Mouse (Mus musculus) embryonic fibroblast, embryonic 13.5 days (primary cell): ENCODE data around the gene Rbm4.

Experiments
- CTCF ChIP-seq: IDR thresholded peaks from 2 replicates; pipeline ENCODE4 v1.5.1; 2011; ENCODE audit warnings: mild to moderate bottlenecking, control low read depth, low read length, moderate library complexity, borderline replicate concordance; ENCODE audit not compliant: insufficient read depth
- POLR2A ChIP-seq: IDR thresholded peaks from 2 replicates; pipeline ENCODE4 v1.6.1; 2011; ENCODE audit warnings: low read depth, mild to moderate bottlenecking, control low read depth, low read length, moderate library complexity

DNA sequence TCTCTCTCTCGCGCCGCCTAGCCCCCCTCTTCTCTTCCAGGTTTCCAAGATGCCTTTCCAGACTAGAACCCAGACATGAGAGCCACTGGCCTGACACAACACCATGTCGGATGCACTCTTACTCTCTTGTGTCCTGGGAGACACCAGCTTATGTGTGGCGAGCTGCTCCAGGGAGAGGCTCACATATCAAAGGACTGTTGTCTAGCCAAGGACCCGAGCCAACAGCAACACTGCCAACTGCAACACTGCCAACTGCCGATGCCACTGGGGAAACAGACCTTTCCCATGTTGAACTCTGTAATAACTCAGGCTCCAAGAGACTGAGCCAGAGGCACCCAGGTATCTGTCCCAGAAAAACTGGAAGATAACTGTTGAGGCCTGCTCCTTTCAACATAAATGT is 35.5 kb upstream of the Rbm4 start:
- TF ChIP-seq CTCF = no peak
- TF ChIP-seq POLR2A = no peak
